Mouse (Mus musculus): Measurements from ENCODE around the gene Mecom.

- TF ChIP-seq CTCF (IDR thresholded peaks at IDR 0.05) (no peak), EP300 (IDR thresholded peaks at IDR 0.05) (no peak)
These were observed 25.7 kb upstream of the Mecom start for GRCm38 (mm10) chr3:30573549-30573948.
